Mouse (Mus musculus): ENCODE results near the gene Hsd3b7.

- TF ChIP-seq CTCF (IDR thresholded peaks at IDR 0.05; ENCODE audit: control insufficient read depth, insufficient read depth, insufficient replicate concordance, low read depth, low read length) (no peak), POLR2A (IDR thresholded peaks at IDR 0.05; ENCODE audit: control insufficient read depth, low read depth, low read length) (no peak; the same call in 1 of the 2 replicates)
Observed at GRCm38 (mm10) chr7:127776426-127776825, 24.0 kb upstream of the Hsd3b7 start, which contains the start of gene Setd1a.

Data from testis, adult 2 months (tissue).